8 mouse cellular contexts compared by ENCODE assay signal in genomic region chr15:78531901-78532469, GRCm38 (mm10). TPM values are rescaled to one million over a fixed set of nuclear protein-coding genes. Genes with fewer than 3 reads are reported as not detected.
DNase-seq lines count a peak whose midpoint lies in the region; ATAC-seq lines count a peak whose summit lies in the region.

No protein-coding gene starts in this region.

- WGBS in forebrain, embryonic 14.5 days: under 1% methylated on average over 25 of the region's 25 CpGs
- WGBS in neural tube, embryonic 15.5 days: under 1% methylated on average over 25 of the region's 25 CpGs

- H3K4me1 ChIP-seq in forebrain, embryonic 14.5 days (ENCODE audit: control insufficient read depth, insufficient read depth, low read length): peaks cover 8% of the 10 kb centered on the region
- peaks cover 35% of the 10 kb centered on the region for H3K4me1 ChIP-seq in neural tube, embryonic 15.5 days

- H3K4me2 ChIP-seq in forebrain, embryonic 14.5 days (ENCODE audit: low read length): peak overlapping the region; percentile 55
- H3K4me2 ChIP-seq in neural tube, embryonic 15.5 days: peak overlapping the region; percentile 61

- H3K27ac ChIP-seq in forebrain, embryonic 14.5 days (ENCODE audit: low read depth, low read length): peak overlapping the region; percentile 74
- peak overlapping the region; percentile 85 for H3K27ac ChIP-seq in neural tube, embryonic 15.5 days (replicated peaks)

- peak overlapping the region; percentile 23 for H3K4me3 ChIP-seq in forebrain, embryonic 14.5 days (ENCODE audit: low read depth, low read length)
- H3K4me3 ChIP-seq in neural tube, embryonic 15.5 days (replicated peaks): peak overlapping the region; percentile 37

- H3K36me3 ChIP-seq in forebrain, embryonic 14.5 days (ENCODE audit: control insufficient read depth, insufficient read depth, low read length): no peaks in the 10 kb centered on the region
- no peaks in the 10 kb centered on the region for H3K36me3 ChIP-seq in neural tube, embryonic 15.5 days

- intact Hi-C loops in heart, postnatal 14 days (cut with DNase I): loop anchor here (1.0 to 10.0 kb wide), 6 partner anchors 18 to 355 kb away; no protein-coding TSS in a partner anchor

- ATAC-seq in forebrain, embryonic 14.5 days: peak; percentile 88
- ATAC-seq in neural tube, embryonic 15.5 days (ENCODE audit: low FRiP score): peak; percentile 92

- DNase-seq in ES-CJ7 (ENCODE audit: low read depth, low spot score): peak; percentile 95
- DNase-seq in cerebellum, adult 11 months: peak; percentile 99
- peak; percentile 99 for DNase-seq in forebrain, embryonic 14.5 days (ENCODE audit: low spot score)
- peak; percentile 98 for DNase-seq in heart, postnatal 14 days
- peak; percentile 100 for DNase-seq in layer of hippocampus, adult 11-12 months (ENCODE audit: low spot score)
- peak; percentile 96 to 98 for DNase-seq in lung, adult 18-20 months
- DNase-seq in testis, postnatal 14 days (ENCODE audit: low spot score): peak; percentile 90

- no peaks in the 10 kb centered on the region for H3K9me3 ChIP-seq in forebrain, embryonic 14.5 days (replicated peaks; ENCODE audit: control insufficient read depth, low read length)
- no peaks in the 10 kb centered on the region for H3K9me3 ChIP-seq in neural tube, embryonic 15.5 days (replicated peaks)

- H3K27me3 ChIP-seq in forebrain, embryonic 14.5 days (replicated peaks; ENCODE audit: control insufficient read depth, insufficient read depth, low read length): no peaks in the 10 kb centered on the region
- no peaks in the 10 kb centered on the region for H3K27me3 ChIP-seq in neural tube, embryonic 15.5 days (replicated peaks)

- H3K9ac ChIP-seq in forebrain, embryonic 14.5 days (ENCODE audit: low read length): peak overlapping the region; percentile 63
- peak overlapping the region; percentile 44; the same call in 1 of the 2 replicates for H3K9ac ChIP-seq in neural tube, embryonic 15.5 days (replicated peaks)

RNA-seq across cellular contexts. Expression of gene C1qtnf6, which starts 0.8 kb away (rescaled TPM):
- 7.8 and 8.6 TPM in 2 replicates for polyA plus RNA-seq in forebrain, embryonic 14.5 days (2014; fragmentation: Nextera tagmentation; extraction: Ambion mirVana)
- total RNA-seq in heart, postnatal 14 days (2021): 10 to 100 TPM; 83.9 to 98.0 TPM
- 7.7 and 12.9 TPM in 2 replicates for polyA plus RNA-seq in neural tube, embryonic 15.5 days (2015; fragmentation: Nextera tagmentation; extraction: Ambion mirVana)

RNA-seq across cellular contexts. Expression of gene Sstr3, which starts 12.5 kb away (rescaled TPM):
- polyA plus RNA-seq in forebrain, embryonic 14.5 days (2014; fragmentation: Nextera tagmentation; extraction: Ambion mirVana): 0.64 and 0.91 TPM in 2 replicates
- not detected for total RNA-seq in heart, postnatal 14 days (2021)
- polyA plus RNA-seq in neural tube, embryonic 15.5 days (2015; fragmentation: Nextera tagmentation; extraction: Ambion mirVana): 0.50 and 0.57 TPM in 2 replicates

RNA-seq across cellular contexts. Expression of gene Il2rb, which starts 36.9 kb away (rescaled TPM):
- 0.05 TPM in 1 of 2 replicates, not detected in the other for polyA plus RNA-seq in forebrain, embryonic 14.5 days (2014; fragmentation: Nextera tagmentation; extraction: Ambion mirVana)
- total RNA-seq in heart, postnatal 14 days (2021): under 1 TPM; 0.07 to 0.20 TPM
- 0.12 and 2.8 TPM in 2 replicates for polyA plus RNA-seq in neural tube, embryonic 15.5 days (2015; fragmentation: Nextera tagmentation; extraction: Ambion mirVana)

RNA-seq across cellular contexts. Expression of gene Rac2, which starts 40.6 kb away (rescaled TPM):
- 3.5 and 5.9 TPM in 2 replicates for polyA plus RNA-seq in forebrain, embryonic 14.5 days (2014; fragmentation: Nextera tagmentation; extraction: Ambion mirVana)
- 10 to 100 TPM in 1 of 2 experiments, 1 to 10 TPM in 1; 3.9 to 18.7 TPM for total RNA-seq in heart, postnatal 14 days (2021)
- polyA plus RNA-seq in neural tube, embryonic 15.5 days (2015; fragmentation: Nextera tagmentation; extraction: Ambion mirVana): 6.7 and 77.0 TPM in 2 replicates

Comparison
In these comparisons a context has a peak if more than half of its experiments do, and no peak if none do; other contexts are left out.
1. Peak in every context shown above with its lines: DNase-seq, ATAC-seq, H3K4me3 ChIP-seq and H3K27ac ChIP-seq.